Mouse (Mus musculus) myocyte (in vitro differentiated cells): ENCODE measurements around the gene Obp1b.

Experiments used
- CEBPB ChIP-seq: IDR thresholded peaks from 2 replicates; pipeline ENCODE4 v1.6.1; 2011; ENCODE audit warnings: mild to moderate bottlenecking, moderate library complexity; ENCODE audit not compliant: poor library complexity, insufficient read depth, severe bottlenecking
- E2F4 ChIP-seq: IDR thresholded peaks from one replicate; pipeline ENCODE4 v1.6.1; 2011; ENCODE audit warnings: mild to moderate bottlenecking, control low read depth, moderate library complexity; ENCODE audit not compliant: insufficient read depth
- MAX ChIP-seq: IDR thresholded peaks from one replicate; pipeline ENCODE4 v1.6.1; 2011; ENCODE audit warnings: low read depth, mild to moderate bottlenecking, control low read depth
- MYOD1 ChIP-seq, 3 experiments: IDR thresholded peaks; one replicate each; pipeline ENCODE4 v1.6.1; 2011; ENCODE audit warnings: control low read depth in 2 of 3, low read depth in 2 of 3, mild to moderate bottlenecking in 2 of 3, moderate library complexity in 1 of 3; ENCODE audit not compliant: insufficient read length in 2 of 3, control insufficient read depth in 1 of 3
- MYOG ChIP-seq, 3 experiments: IDR thresholded peaks; one replicate each; pipeline ENCODE4 v1.6.1; 2011; ENCODE audit warnings: control low read depth in 2 of 3, low read depth in 2 of 3, mild to moderate bottlenecking in 2 of 3; ENCODE audit not compliant: insufficient read length in 2 of 3, control insufficient read depth in 1 of 3, insufficient read depth in 1 of 3
- POLR2A ChIP-seq: IDR thresholded peaks from one replicate; pipeline ENCODE4 v1.6.1; 2011; ENCODE audit warnings: low read depth, mild to moderate bottlenecking, control low read depth, moderate library complexity; ENCODE audit not compliant: insufficient read length
- POLR2AphosphoS2 ChIP-seq: IDR thresholded peaks from one replicate; pipeline ENCODE4 v1.6.1; 2011; ENCODE audit warnings: low read depth, control low read depth; ENCODE audit not compliant: insufficient read length
- REST ChIP-seq: IDR thresholded peaks from one replicate; pipeline ENCODE4 v1.6.1; 2011; ENCODE audit warnings: mild to moderate bottlenecking, control low read depth, moderate library complexity; ENCODE audit not compliant: insufficient read depth, insufficient read length
- SRF ChIP-seq: IDR thresholded peaks from one replicate; pipeline ENCODE4 v1.6.1; 2011; ENCODE audit warnings: low read depth; ENCODE audit not compliant: control insufficient read depth, insufficient read length
- TCF12 ChIP-seq: IDR thresholded peaks from one replicate; pipeline ENCODE4 v1.6.1; 2011; ENCODE audit warnings: mild to moderate bottlenecking, control low read depth; ENCODE audit not compliant: poor library complexity, insufficient read depth, severe bottlenecking
- TCF3 ChIP-seq: IDR thresholded peaks from one replicate; pipeline ENCODE4 v1.6.1; 2011; ENCODE audit warnings: low read depth, control low read depth; ENCODE audit not compliant: insufficient read length
- USF1 ChIP-seq: IDR thresholded peaks from one replicate; pipeline ENCODE4 v1.6.1; 2011; ENCODE audit warnings: low read depth, mild to moderate bottlenecking, control low read depth, moderate library complexity

GRCm38 (mm10) chrX:78202829-78203228 is 16.3 kb downstream of the Obp1b start:
- TF ChIP-seq POLR2A (no peak), USF1 (no peak), E2F4 (no peak), REST (no peak), MAX (no peak), CEBPB (no peak), MYOG (IDR thresholded peaks at IDR 0.05; ENCODE audit: control insufficient read depth in 1 of 3, insufficient read depth in 1 of 3, insufficient read length in 2 of 3, low read depth in 2 of 3) (no peak), TCF12 (no peak), POLR2AphosphoS2 (no peak), SRF (no peak), MYOD1 (IDR thresholded peaks at IDR 0.05; ENCODE audit: control insufficient read depth in 1 of 3, insufficient read length in 2 of 3, low read depth in 2 of 3) (no peak), TCF3 (no peak)
